28 mouse cellular contexts compared by ENCODE assay signal in genomic region chr2:77154080-77154479, GRCm38 (mm10). TPM values are rescaled to one million over a fixed set of nuclear protein-coding genes. Genes with fewer than 3 reads are reported as not detected.
DNase-seq lines count a peak whose midpoint lies in the region; ATAC-seq lines count a peak whose summit lies in the region.
"Had no signal": no experiment of that assay in that cellular context is flagged by ENCODE, and none has a peak within 500 bp of the region (broad histone marks: within the 10 kb centered on the region; RNA-seq: fewer than 3 reads in every experiment).

No protein-coding gene starts in this region.

- 15% methylated on average over 4 of the region's 4 CpGs for WGBS in heart, embryonic 11.5 days (ENCODE audit: insufficient replicate concordance)
- WGBS in liver, embryonic 15.5 days (ENCODE audit: insufficient replicate concordance), result 9% methylated on average over 4 of the region's 4 CpGs

- ATAC-seq in heart, embryonic 11.5 days (replicated peaks; ENCODE audit: insufficient number of reproducible peaks, low FRiP score, low TSS enrichment), result peak; percentile 49; the same call in 1 of the 2 replicates
- peak; percentile 71 for ATAC-seq in liver, embryonic 15.5 days (ENCODE audit: insufficient read depth)
- ATAC-seq: forebrain, embryonic 13.5 days; hindbrain, embryonic 16.5 days had no signal

- H3K9ac ChIP-seq in heart, embryonic 11.5 days (ENCODE audit: low read depth, low read length), result no peak overlapping the region
- no peak overlapping the region for H3K9ac ChIP-seq in liver, embryonic 15.5 days
- H3K9ac ChIP-seq: forebrain, embryonic 13.5 days; heart, embryonic 12.5 days; kidney, embryonic 15.5 days; limb, embryonic 13.5 days; lung, embryonic 14.5 days; neural tube, embryonic 15.5 days had no signal

- H3K4me2 ChIP-seq in heart, embryonic 11.5 days, result no peak overlapping the region
- 0 out of 2 replicates have a peak overlapping the region, but pooled peaks have one; percentile 7 for H3K4me2 ChIP-seq in liver, embryonic 15.5 days
- H3K4me2 ChIP-seq: forebrain, embryonic 13.5 days; heart, embryonic 12.5 days; kidney, embryonic 15.5 days; limb, embryonic 13.5 days; lung, embryonic 14.5 days; neural tube, embryonic 15.5 days had no signal

- intact Hi-C loops in heart, postnatal 25 days (cut with DNase I), result no loop called here

- no peak for DNase-seq in heart, postnatal 25 days (ENCODE audit: low spot score)
- DNase-seq in liver, result peak; percentile 19
- no peak for DNase-seq in thymus, postnatal 10 days (ENCODE audit: low spot score in 2 of 2)
- no peak for DNase-seq in urinary bladder, adult 18-20 months (ENCODE audit: low spot score in 2 of 2)
- no peak for DNase-seq in lung, postnatal 25 days (ENCODE audit: low spot score)
- DNase-seq: adrenal gland, adult 2 months; adrenal gland, postnatal 36 days; cerebellum, adult 2 months; cerebellum, postnatal 14 days; gastrocnemius, postnatal 10 days; kidney, adult 18-20 months; kidney, postnatal 36 days; lung, embryonic 14.5 days; lung, postnatal 14 days; midbrain, embryonic 14.5 days; retina, postnatal 1 day; right cerebral cortex, postnatal 25 days; thymus, postnatal 36 days had no signal

- H3K9me3 ChIP-seq in heart, embryonic 11.5 days (replicated peaks; ENCODE audit: control insufficient read depth, low read length), result no peaks in the 10 kb centered on the region
- no peaks in the 10 kb centered on the region for H3K9me3 ChIP-seq in liver, embryonic 15.5 days (replicated peaks)
- H3K9me3 ChIP-seq: forebrain, embryonic 13.5 days; kidney, embryonic 15.5 days; neural tube, embryonic 15.5 days had no signal

- no peaks in the 10 kb centered on the region for H3K27me3 ChIP-seq in heart, embryonic 11.5 days (ENCODE audit: control insufficient read depth, insufficient read depth, low read length)
- no peaks in the 10 kb centered on the region for H3K27me3 ChIP-seq in liver, embryonic 15.5 days
- H3K27me3 ChIP-seq: forebrain, embryonic 13.5 days; heart, embryonic 12.5 days; kidney, embryonic 15.5 days; limb, embryonic 13.5 days; neural tube, embryonic 15.5 days had no signal

- H3K4me3 ChIP-seq in heart, embryonic 11.5 days (ENCODE audit: low read depth, low read length), result no peak overlapping the region
- H3K4me3 ChIP-seq in liver, embryonic 15.5 days (replicated peaks), result no peak overlapping the region
- H3K4me3 ChIP-seq: forebrain, embryonic 13.5 days; heart, embryonic 12.5 days; kidney, embryonic 15.5 days; layer of hippocampus, adult 2 months; limb, embryonic 13.5 days; neural tube, embryonic 15.5 days had no signal

- H3K4me1 ChIP-seq in heart, embryonic 11.5 days (ENCODE audit: control insufficient read depth, insufficient read depth, low read length), result peaks cover 14% of the 10 kb centered on the region
- H3K4me1 ChIP-seq in liver, embryonic 15.5 days (replicated peaks), result no peaks in the 10 kb centered on the region
- H3K4me1 ChIP-seq: limb, embryonic 13.5 days had no signal

- H3K27ac ChIP-seq in heart, embryonic 11.5 days (ENCODE audit: low read depth, low read length), result no peak overlapping the region
- no peak overlapping the region for H3K27ac ChIP-seq in liver, embryonic 15.5 days (replicated peaks)
- H3K27ac ChIP-seq: forebrain, embryonic 13.5 days; kidney, embryonic 15.5 days; layer of hippocampus, adult 2 months; limb, embryonic 13.5 days; neural tube, embryonic 15.5 days had no signal

- H3K36me3 ChIP-seq in heart, embryonic 11.5 days (ENCODE audit: control insufficient read depth, insufficient read depth, low read length), result 0 out of 2 replicates have a peak, but pooled peaks cover 3% of the 10 kb centered on the region
- no peaks in the 10 kb centered on the region for H3K36me3 ChIP-seq in liver, embryonic 15.5 days (replicated peaks)
- H3K36me3 ChIP-seq: kidney, embryonic 15.5 days; limb, embryonic 13.5 days; neural tube, embryonic 15.5 days had no signal

RNA-seq across cellular contexts. Expression of gene Ccdc141, which starts 16.4 kb away (rescaled TPM):
- 163 and 234 TPM in 2 replicates for polyA plus RNA-seq in heart, embryonic 11.5 days (2014; fragmentation: Nextera tagmentation; extraction: Ambion mirVana)
- 100 to 1,000 TPM; 239 to 243 TPM for total RNA-seq in heart, postnatal 25 days (2021)
- polyA plus RNA-seq in liver, embryonic 15.5 days (2015; fragmentation: Nextera tagmentation; extraction: Ambion mirVana), result 0.81 and 1.4 TPM in 2 replicates
- total RNA-seq: monocyte, adult 5-6 weeks had no signal

Comparison
In these comparisons a context has a peak if more than half of its experiments do, and no peak if none do; other contexts are left out.
1. RNA of gene Ccdc141, which starts 16.4 kb away (polyA plus RNA-seq): 163 to 234 TPM in heart, embryonic 11.5 days; 0.81 to 1.4 TPM in liver, embryonic 15.5 days; every median in the first group is over 10 times any median in the second.